Mouse (Mus musculus) midbrain, embryonic 11.5 days (tissue): Measurements from ENCODE around the gene Abcb6. TPM values are rescaled to one million over a fixed set of nuclear protein-coding genes. Genes with fewer than 3 reads are reported as not detected.

Experiments used
- ATAC-seq: fragments of 200-750 bp; cut with Nextera tagmentation; 2 replicates; pipeline ENCODE4 v1.8.0; 2017; ENCODE audit warnings: moderate TSS enrichment, moderate library complexity; ENCODE audit not compliant: low FRiP score
- DNase-seq: peaks from one replicate; pipeline ENCODE4 v3.0.0; 2015; ENCODE audit warnings: low spot score; ENCODE audit errors: missing footprints
- H3K27ac ChIP-seq: fragments of 300-500 bp; sonication (generic); 2 replicates; pipeline ENCODE4 v1.5.1; 2014; ENCODE audit warnings: low read depth, low read length
- H3K27me3 ChIP-seq: fragments of 300-500 bp; sonication (generic); 2 replicates; pipeline ENCODE4 v1.6.1; 2014; ENCODE audit warnings: mild to moderate bottlenecking, low read length, moderate library complexity, mixed read lengths; ENCODE audit not compliant: control insufficient read depth, insufficient read depth
- H3K36me3 ChIP-seq: fragments of 300-500 bp; sonication (generic); 2 replicates; pipeline ENCODE4 v1.6.1; 2014; ENCODE audit warnings: mild to moderate bottlenecking, low read length, moderate library complexity, mixed read lengths; ENCODE audit not compliant: control insufficient read depth, insufficient read depth
- H3K4me1 ChIP-seq: fragments of 300-500 bp; sonication (generic); 2 replicates; pipeline ENCODE4 v1.6.1; 2014; ENCODE audit warnings: low read length; ENCODE audit not compliant: control insufficient read depth, insufficient read depth
- H3K4me2 ChIP-seq: fragments of 300-500 bp; sonication (generic); 2 replicates; pipeline ENCODE4 v1.6.1; 2014; ENCODE audit warnings: mild to moderate bottlenecking, moderate library complexity
- H3K4me3 ChIP-seq: fragments of 300-500 bp; sonication (generic); 2 replicates; pipeline ENCODE4 v1.5.1; 2014; ENCODE audit warnings: low read depth, low read length
- H3K9ac ChIP-seq: fragments of 300-500 bp; sonication (generic); 2 replicates; pipeline ENCODE4 v1.6.1; 2014; ENCODE audit warnings: low read length
- H3K9me3 ChIP-seq: fragments of 300-500 bp; sonication (generic); 2 replicates; pipeline ENCODE4 v1.6.1; 2016; ENCODE audit warnings: low read length; ENCODE audit not compliant: control insufficient read depth
- WGBS: fragments of 180-500 bp; shearing (Covaris S2); extraction: QIAGEN DNeasy Blood & Tissue Kit; methylation state at CpG from one replicate; pipeline ENCODE4 v1.1.7; 2014; 5-methylcytosine and 5-hydroxymethylcytosine counted together
- polyA plus RNA-seq: library from polyadenylated mRNA; unstranded; fragments of >200 nt; fragmentation: Nextera tagmentation; extraction: Ambion mirVana; gene quantifications from 2 replicates; pipeline ENCODE4 v1.2.1, GENCODE M21; 2014

Abcb6 gene
- polyA plus RNA-seq, 1 experiment from 2014 or later = 29.2 TPM

DNA sequence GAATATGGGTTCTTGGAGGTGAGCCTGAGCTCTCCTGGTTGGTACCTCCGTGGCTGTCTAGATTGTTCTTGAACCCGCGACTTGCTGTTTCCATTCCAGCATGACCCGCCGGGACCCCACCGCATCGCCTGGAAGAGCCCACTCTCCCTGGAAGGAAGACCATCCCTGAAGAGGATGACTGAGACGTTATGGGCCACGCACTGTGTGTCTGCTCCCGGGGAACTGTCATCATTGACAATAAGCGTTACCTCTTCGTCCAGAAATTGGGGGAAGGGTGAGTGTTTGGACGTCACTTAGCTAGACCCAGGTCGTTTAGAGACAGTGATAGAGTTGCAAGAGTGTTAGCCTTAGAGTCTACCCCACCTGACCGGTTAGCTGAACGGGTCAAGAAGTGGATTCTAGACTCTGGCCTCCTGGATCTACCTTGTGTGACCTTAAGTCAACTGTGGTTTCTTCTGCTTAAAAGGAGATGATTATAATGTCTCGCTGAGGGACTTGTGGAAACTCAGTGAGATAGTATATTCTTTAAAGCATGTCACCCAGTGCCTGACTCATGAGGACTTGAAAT lies 31.0 kb upstream of the Abcb6 start:
- no peak for DNase-seq
- H3K4me2 ChIP-seq = peak overlapping the region; percentile 95
- H3K9ac ChIP-seq = peak overlapping the region; percentile 95
- ATAC-seq = peak; percentile 26; the same call in 1 of the 2 replicates
- peaks cover 2% of the 10 kb centered on the region; the same call in 1 of the 2 replicates for H3K27me3 ChIP-seq
- H3K27ac ChIP-seq = no peak overlapping the region
- peak overlapping the region; percentile 99 for H3K4me3 ChIP-seq
- 12% methylated on average over 17 of the region's 17 CpGs for WGBS
- peaks cover 4% of the 10 kb centered on the region; the same call in 1 of the 2 replicates for H3K36me3 ChIP-seq
- no peaks in the 10 kb centered on the region for H3K9me3 ChIP-seq
- peaks cover 20% of the 10 kb centered on the region for H3K4me1 ChIP-seq

DNA sequence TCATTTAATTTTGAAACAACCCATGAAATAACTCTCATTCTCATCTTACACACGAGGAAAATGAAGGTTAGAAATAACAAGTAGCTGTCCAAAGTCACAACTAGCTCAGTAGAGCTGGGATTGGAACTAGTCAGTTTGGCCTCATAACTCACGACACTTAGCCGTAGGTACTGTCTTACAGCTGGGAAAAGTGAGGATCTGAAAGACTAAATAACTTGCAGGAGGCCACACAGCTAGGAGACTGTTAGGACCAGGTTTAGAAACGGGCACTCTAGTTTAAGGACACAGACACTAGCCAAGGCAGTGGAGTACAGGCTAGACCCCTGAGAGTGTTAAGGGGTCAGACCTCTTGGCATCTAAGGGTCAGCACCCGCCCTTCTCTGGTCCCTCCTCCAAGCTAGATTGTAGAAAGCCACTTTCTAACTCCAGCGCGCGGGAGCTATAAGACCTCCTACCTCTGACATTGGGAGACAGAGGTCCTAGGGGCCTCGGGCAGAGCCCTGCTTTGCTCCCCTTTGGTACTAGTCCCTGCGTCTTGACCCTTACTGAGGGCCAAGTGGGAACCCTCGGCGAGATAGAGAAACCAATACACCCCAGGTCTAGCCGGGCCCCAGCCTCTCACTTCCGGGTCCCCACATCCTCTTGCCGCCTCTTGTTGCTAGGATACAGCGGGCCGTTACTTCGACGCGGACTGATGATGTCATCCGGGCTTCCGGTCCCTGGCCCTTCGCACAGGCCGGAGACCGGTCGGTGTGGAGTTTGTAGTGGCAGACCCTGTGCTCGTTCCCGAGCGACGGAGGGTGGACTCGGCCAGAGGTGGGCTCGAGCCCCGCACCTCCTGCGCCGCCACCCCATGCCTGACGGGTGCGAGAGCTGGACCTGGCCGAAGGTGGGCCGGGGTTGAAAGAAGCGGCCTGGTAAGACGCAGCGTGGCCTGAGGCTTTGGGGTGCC lies 30.2 kb upstream of the Abcb6 start, which contains the start of the genes Glb1l and Stk16:
Gene Glb1l, minus strand, starts transcription at position 678 of the 952 bp plus-strand sequence.
Gene Stk16, plus strand, starts transcription at position 703 of the 952 bp plus-strand sequence.
- H3K4me3 ChIP-seq = peak within 1 kb of the TSS; percentile 99
- H3K9me3 ChIP-seq = no peaks in the 10 kb centered on the region
- peak within 1 kb of the TSS; percentile 95 for H3K4me2 ChIP-seq
- H3K36me3 ChIP-seq = peaks cover 4% of the 10 kb centered on the region; the same call in 1 of the 2 replicates
- DNase-seq (peak; percentile 99), ATAC-seq (peak; percentile 98)
- WGBS = 6% methylated on average over 42 of the region's 42 CpGs
- peaks cover 20% of the 10 kb centered on the region for H3K4me1 ChIP-seq
- H3K27me3 ChIP-seq = peaks cover 2% of the 10 kb centered on the region; the same call in 1 of the 2 replicates
- H3K9ac ChIP-seq = peak within 1 kb of the TSS; percentile 95
- no peak within 1 kb of the TSS for H3K27ac ChIP-seq

DNA sequence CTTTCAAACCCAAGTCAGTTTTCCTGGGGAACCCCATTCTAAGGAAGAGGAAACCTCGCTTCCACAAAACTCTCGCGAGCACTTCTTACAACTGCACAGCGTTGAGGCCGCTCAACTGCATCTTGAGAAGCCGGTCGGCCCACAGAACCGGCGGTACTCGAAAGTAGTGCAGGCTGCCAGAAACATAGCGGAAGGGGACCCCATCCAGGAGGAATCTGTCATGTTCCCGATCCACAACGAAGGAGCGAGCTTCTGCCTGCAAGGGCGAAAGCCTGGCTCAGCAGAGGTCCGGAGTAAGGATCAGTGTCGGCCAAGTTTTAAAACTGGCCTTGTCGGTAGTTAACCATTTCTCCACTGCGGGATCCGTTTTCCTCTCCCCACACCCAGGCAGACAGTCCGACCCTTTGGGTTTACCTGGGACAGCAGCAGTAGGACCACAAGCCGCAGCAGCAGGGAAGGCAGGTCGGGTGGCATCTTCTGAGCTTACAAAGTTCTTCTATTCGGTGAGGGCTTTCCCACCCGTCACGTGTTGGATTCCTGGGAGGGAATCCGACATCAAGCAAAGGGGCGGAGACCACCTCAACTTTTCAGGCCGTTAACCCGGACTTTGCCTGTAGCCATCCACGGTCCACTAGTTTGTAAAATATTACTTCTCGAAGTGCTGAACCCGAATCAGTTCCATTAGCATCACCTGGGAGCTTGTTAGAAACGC lies 28.9 kb upstream of the Abcb6 start:
- DNase-seq = no peak

DNA sequence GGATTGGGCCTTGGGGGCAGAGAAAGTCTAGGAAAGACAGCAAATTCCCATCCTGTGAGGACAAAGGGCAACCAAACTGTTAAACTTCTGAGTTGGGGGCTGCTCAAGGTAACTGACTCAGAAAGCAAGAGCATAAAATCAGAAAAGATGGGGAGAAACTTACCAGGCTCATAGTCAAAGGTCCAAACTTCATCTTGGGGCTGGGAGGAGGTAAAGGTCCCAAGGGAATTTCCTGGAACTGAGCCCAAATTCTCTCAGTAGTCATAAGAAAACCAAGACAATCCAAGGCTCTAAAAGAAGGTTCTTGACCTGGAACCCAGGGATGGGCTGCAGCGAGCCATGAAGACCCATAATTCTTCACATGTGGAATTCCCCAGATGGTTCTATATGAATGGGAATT lies 21.0 kb upstream of the Abcb6 start:
- Histone ChIP-seq H3K4me3 (no peak overlapping the region), H3K27ac (no peak overlapping the region), H3K4me1 (no peaks in the 10 kb centered on the region), H3K36me3 (peaks cover 13% of the 10 kb centered on the region), H3K9ac (no peak overlapping the region), H3K4me2 (no peak overlapping the region), H3K27me3 (no peaks in the 10 kb centered on the region), H3K9me3 (no peaks in the 10 kb centered on the region)
- ATAC-seq (no peak), DNase-seq (no peak)
- 94% methylated on average over 1 of the region's 1 CpGs for WGBS

More for the DNA sequence above, 28.9 kb upstream of the Abcb6 start:
- Histone ChIP-seq H3K36me3 (no peaks in the 10 kb centered on the region; the same call in 1 of the 2 replicates), H3K4me3 (peak overlapping the region; percentile 30), H3K4me1 (peaks cover 20% of the 10 kb centered on the region), H3K9me3 (no peaks in the 10 kb centered on the region), H3K9ac (peak overlapping the region; percentile 62), H3K27me3 (peaks cover 2% of the 10 kb centered on the region; the same call in 1 of the 2 replicates), H3K4me2 (peak overlapping the region; percentile 59), H3K27ac (no peak overlapping the region)
- WGBS = 14% methylated on average over 34 of the region's 34 CpGs
- ATAC-seq = no peak

DNA sequence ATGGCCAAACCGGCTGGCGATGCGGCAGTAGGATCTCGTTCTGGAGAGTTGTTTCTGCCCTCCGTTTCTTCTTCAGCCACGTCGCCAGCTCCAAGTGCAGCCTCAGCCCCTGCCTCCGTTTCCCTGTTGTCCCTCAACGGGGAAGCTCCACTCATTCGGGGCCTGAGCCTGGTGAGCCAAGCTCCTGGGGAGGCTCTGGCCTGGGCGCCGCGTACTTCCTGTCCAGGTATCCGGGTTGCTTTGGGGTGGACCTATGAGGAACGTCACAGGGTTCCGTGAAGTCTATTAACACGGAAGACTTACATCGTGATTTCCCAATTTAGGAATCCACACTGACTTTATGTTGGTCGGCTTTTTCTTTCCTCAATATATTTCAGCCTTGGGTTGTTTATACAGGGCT lies 12.3 kb upstream of the Abcb6 start:
- WGBS = under 1% methylated on average over 19 of the region's 19 CpGs

DNA sequence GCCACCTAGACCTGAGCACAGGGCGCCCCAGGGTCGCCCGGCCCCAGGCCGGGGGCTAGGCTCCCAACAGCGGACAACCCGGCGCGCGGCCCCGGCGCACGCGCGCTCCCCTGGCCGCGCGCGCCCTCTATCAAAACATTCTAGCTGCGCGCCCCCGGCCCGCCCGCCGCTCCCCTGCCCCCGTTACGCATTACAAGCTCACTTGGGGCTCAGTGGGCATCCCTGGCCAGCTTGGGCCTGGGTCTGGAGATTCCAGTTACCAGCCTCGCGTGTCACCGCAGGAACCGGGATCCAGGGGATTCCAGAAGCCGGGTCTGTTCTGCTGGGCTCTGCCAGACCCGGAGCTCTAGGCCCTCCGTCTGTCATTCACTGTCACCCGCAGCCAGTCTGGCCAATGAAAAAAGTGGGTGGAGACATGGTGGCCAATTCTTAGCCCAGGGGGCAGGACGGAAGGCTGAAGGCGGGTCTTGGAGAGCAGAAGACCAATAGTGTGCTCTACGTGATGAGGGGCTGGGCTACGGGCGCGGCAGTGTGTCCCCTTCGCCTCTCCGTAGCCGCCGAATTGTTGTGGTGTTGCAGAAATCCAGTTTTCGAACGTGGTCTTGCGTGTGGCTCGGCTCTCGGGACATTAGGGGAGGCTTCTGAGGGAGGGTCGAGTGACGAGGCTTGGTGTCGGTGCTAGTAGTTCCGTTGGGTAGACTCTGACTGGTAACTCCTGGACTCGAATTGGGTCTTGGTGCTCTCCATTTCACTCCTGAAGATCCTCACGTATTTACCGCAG lies 11.6 kb upstream of the Abcb6 start, which contains the start of the genes Ankzf1 and Atg9a:
Gene Ankzf1, plus strand, starts transcription at position 530 of the 781 bp plus-strand sequence.
Gene Atg9a, minus strand, starts transcription at position 575 of the 781 bp plus-strand sequence.
- peak within 1 kb of the TSS; percentile 86 for H3K9ac ChIP-seq
- no peaks in the 10 kb centered on the region for H3K27me3 ChIP-seq
- no peaks in the 10 kb centered on the region for H3K9me3 ChIP-seq
- peak within 1 kb of the TSS; percentile 99 for H3K4me2 ChIP-seq
- peak within 1 kb of the TSS; percentile 75 for H3K27ac ChIP-seq
- H3K36me3 ChIP-seq = peaks cover 7% of the 10 kb centered on the region
- ATAC-seq (peak; percentile 100), DNase-seq (peak; percentile 98)
- under 1% methylated on average over 56 of the region's 56 CpGs for WGBS
- H3K4me3 ChIP-seq = peak within 1 kb of the TSS; percentile 61
- H3K4me1 ChIP-seq = peaks cover 15% of the 10 kb centered on the region; the same call in 1 of the 2 replicates

More for the DNA sequence above, 12.3 kb upstream of the Abcb6 start:
- peak; percentile 85 for DNase-seq
- Histone ChIP-seq H3K4me1 (peaks cover 15% of the 10 kb centered on the region; the same call in 1 of the 2 replicates), H3K9ac (peak overlapping the region; percentile 86), H3K4me2 (peak overlapping the region; percentile 99), H3K4me3 (peak overlapping the region; percentile 61), H3K27ac (peak overlapping the region; percentile 44; the same call in 1 of the 2 replicates), H3K27me3 (no peaks in the 10 kb centered on the region), H3K36me3 (peaks cover 8% of the 10 kb centered on the region), H3K9me3 (no peaks in the 10 kb centered on the region)
- ATAC-seq = no peak

DNA sequence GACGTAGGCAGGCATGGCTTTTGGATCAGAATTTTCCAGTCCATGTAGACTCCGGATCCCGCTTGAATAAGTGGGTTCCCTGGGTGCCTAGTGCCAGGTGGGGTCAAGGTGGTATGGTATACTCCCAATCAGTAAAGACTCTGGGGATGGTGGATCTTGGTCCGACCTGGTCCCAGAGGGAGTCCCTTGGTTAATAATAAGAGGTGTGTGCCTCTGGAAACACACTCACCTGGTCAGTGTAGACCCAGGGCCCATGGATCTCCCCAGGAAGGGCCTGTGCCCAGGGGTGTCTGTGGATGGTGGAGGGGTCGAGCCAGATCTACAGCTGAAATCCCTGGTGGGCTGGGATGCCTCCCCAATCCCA lies 11.0 kb upstream of the Abcb6 start:
- peaks cover 1% of the 10 kb centered on the region for H3K36me3 ChIP-seq
- no peaks in the 10 kb centered on the region for H3K9me3 ChIP-seq
- ATAC-seq (no peak), DNase-seq (no peak)
- H3K27ac ChIP-seq = peak overlapping the region; percentile 75
- peak overlapping the region; percentile 80 for H3K4me2 ChIP-seq
- H3K4me3 ChIP-seq = peak overlapping the region; percentile 61
- H3K27me3 ChIP-seq = no peaks in the 10 kb centered on the region
- 48% methylated on average over 5 of the region's 5 CpGs for WGBS
- peak overlapping the region; percentile 86 for H3K9ac ChIP-seq
- peaks cover 15% of the 10 kb centered on the region; the same call in 1 of the 2 replicates for H3K4me1 ChIP-seq

DNA sequence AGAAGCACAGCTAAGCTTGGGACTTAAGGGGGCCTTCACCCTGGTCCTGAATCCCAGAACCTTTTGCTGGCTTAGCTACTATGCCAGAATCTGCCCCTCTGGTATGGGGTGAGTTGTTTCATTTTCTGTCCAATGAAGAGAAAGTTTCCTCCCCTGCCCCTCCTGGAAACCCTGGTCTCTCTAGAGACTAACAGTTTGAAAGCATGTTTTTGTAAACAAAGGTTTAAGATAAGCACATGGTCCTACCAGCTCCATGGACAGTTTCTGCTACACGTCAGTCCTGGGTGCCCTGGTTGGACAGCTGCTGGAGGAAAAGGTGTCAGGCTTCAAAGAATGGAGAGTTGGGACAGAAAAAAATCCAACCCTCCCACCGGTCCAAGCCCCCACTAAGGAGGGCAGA lies 10.4 kb upstream of the Abcb6 start:
- ATAC-seq (no peak), DNase-seq (no peak)
- 66% methylated on average over 2 of the region's 2 CpGs for WGBS
- H3K9ac ChIP-seq = no peak overlapping the region; the same call in 1 of the 2 replicates
- peaks cover 15% of the 10 kb centered on the region; the same call in 1 of the 2 replicates for H3K4me1 ChIP-seq
- H3K9me3 ChIP-seq = no peaks in the 10 kb centered on the region
- H3K4me2 ChIP-seq = peak overlapping the region; percentile 80
- no peak overlapping the region for H3K27ac ChIP-seq
- no peaks in the 10 kb centered on the region; the same call in none of the 2 replicates for H3K36me3 ChIP-seq
- no peak overlapping the region for H3K4me3 ChIP-seq
- no peaks in the 10 kb centered on the region for H3K27me3 ChIP-seq
